Mouse (Mus musculus) hindbrain, embryonic 16.5 days (tissue): Measurements from ENCODE around the gene Dnajb5. TPM values are rescaled to one million over a fixed set of nuclear protein-coding genes. Genes with fewer than 3 reads are reported as not detected.

Experiments
- ATAC-seq: fragments of 200-750 bp; cut with Nextera tagmentation; 2 replicates; pipeline ENCODE4 v1.8.0; 2017; ENCODE audit warnings: moderate TSS enrichment, moderate library complexity
- H3K27ac ChIP-seq: fragments of 300-500 bp; sonication (generic); 2 replicates; pipeline ENCODE4 v1.5.1; 2014; ENCODE audit warnings: low read depth, mild to moderate bottlenecking, control low read depth, low read length, moderate library complexity
- H3K27me3 ChIP-seq: fragments of 300-500 bp; sonication (generic); replicated peaks from 2 replicates; pipeline ENCODE4 v1.6.1; 2014; ENCODE audit warnings: low read length; ENCODE audit not compliant: control insufficient read depth, insufficient read depth
- H3K36me3 ChIP-seq: fragments of 300-500 bp; sonication (generic); 2 replicates; pipeline ENCODE4 v1.6.1; 2014; ENCODE audit warnings: mild to moderate bottlenecking, low read length, moderate library complexity, mixed read lengths; ENCODE audit not compliant: control insufficient read depth, insufficient read depth
- H3K4me1 ChIP-seq: fragments of 300-500 bp; sonication (generic); 2 replicates; pipeline ENCODE4 v1.6.1; 2014; ENCODE audit warnings: low read depth, low read length; ENCODE audit not compliant: control insufficient read depth, insufficient read depth
- H3K4me2 ChIP-seq: fragments of 300-500 bp; sonication (generic); 2 replicates; pipeline ENCODE4 v1.6.1; 2014; ENCODE audit warnings: mild to moderate bottlenecking, low read length, control low read depth, moderate library complexity
- H3K4me3 ChIP-seq: fragments of 300-500 bp; sonication (generic); 2 replicates; pipeline ENCODE4 v1.5.1; 2014; ENCODE audit warnings: mild to moderate bottlenecking, low read length, control low read depth, moderate library complexity
- H3K9ac ChIP-seq: fragments of 300-500 bp; sonication (generic); 2 replicates; pipeline ENCODE4 v1.6.1; 2014; ENCODE audit warnings: low read depth, mild to moderate bottlenecking, control low read depth, low read length, moderate library complexity
- H3K9me3 ChIP-seq: fragments of 300-500 bp; sonication (generic); 2 replicates; pipeline ENCODE4 v1.6.1; 2014; ENCODE audit warnings: mild to moderate bottlenecking, low read length, moderate library complexity; ENCODE audit not compliant: control insufficient read depth
- WGBS: fragments of 180-500 bp; shearing (Covaris S2); extraction: QIAGEN DNeasy Blood & Tissue Kit; methylation state at CpG from one replicate; pipeline ENCODE4 v1.1.7; 2014; 5-methylcytosine and 5-hydroxymethylcytosine counted together
- polyA plus RNA-seq: library from polyadenylated mRNA; unstranded; fragments of >200 nt; fragmentation: Nextera tagmentation; extraction: Ambion mirVana; gene quantifications from 2 replicates; pipeline ENCODE4 v1.2.1, GENCODE M21; 2015

Dnajb5 gene
- polyA plus RNA-seq, 1 experiment from 2014 or later = 45.7 TPM

- H3K27ac ChIP-seq = no peak overlapping the region
- no peaks in the 10 kb centered on the region for H3K36me3 ChIP-seq
- 76% methylated on average over 12 of the region's 12 CpGs for WGBS
- H3K27me3 ChIP-seq = no peaks in the 10 kb centered on the region
- H3K9me3 ChIP-seq = no peaks in the 10 kb centered on the region
- no peak for ATAC-seq
- H3K4me1 ChIP-seq = peaks cover 12% of the 10 kb centered on the region
- no peak overlapping the region for H3K4me2 ChIP-seq
- no peak overlapping the region for H3K4me3 ChIP-seq
- no peak overlapping the region for H3K9ac ChIP-seq
These were observed 53.3 kb downstream of the Dnajb5 start for GRCm38 (mm10) chr4:43002756-43003439.

- ATAC-seq = no peak
- Histone ChIP-seq H3K36me3 (no peaks in the 10 kb centered on the region), H3K27ac (no peak overlapping the region), H3K9ac (no peak overlapping the region), H3K27me3 (no peaks in the 10 kb centered on the region), H3K4me1 (peaks cover 8% of the 10 kb centered on the region), H3K9me3 (no peaks in the 10 kb centered on the region), H3K4me3 (no peak overlapping the region), H3K4me2 (no peak overlapping the region)
- WGBS = 89% methylated on average over 3 of the region's 3 CpGs
These were observed 55.3 kb downstream of the Dnajb5 start for GRCm38 (mm10) chr4:43004951-43005350.

DNA sequence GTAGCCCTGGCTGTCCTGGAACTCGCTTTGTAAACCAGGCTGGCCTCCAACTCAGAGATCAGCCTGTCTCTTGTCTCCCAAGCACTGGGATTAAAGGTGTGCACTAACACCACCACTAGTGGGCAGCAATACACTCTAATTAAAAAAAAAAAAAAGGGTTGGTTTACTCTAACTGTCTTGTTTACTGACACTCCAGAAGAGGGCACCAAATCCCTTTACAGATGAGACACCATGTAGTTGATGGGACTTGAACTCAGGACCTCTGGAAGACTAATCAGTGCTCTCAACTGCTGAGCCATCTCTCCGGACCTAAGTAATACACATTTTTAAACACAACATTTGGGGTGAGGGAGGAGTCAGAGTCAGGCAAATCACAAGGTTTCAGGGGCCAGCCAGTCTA, 56.2 kb downstream of the Dnajb5 start:
- 60% methylated on average over 2 of the region's 2 CpGs for WGBS
- H3K4me1 ChIP-seq = peaks cover 8% of the 10 kb centered on the region
- no peak overlapping the region for H3K9ac ChIP-seq
- H3K27me3 ChIP-seq = no peaks in the 10 kb centered on the region
- no peaks in the 10 kb centered on the region for H3K36me3 ChIP-seq
- no peak overlapping the region for H3K4me2 ChIP-seq
- no peak overlapping the region for H3K4me3 ChIP-seq
- no peak for ATAC-seq
- H3K27ac ChIP-seq = no peak overlapping the region
- no peaks in the 10 kb centered on the region for H3K9me3 ChIP-seq

Other genes starting within 250 kb of the Dnajb5 start
- 0.38 TPM in 1 of 2 replicates, not detected in the other for gene 4930578G10Rik, start 214.3 kb upstream of the Dnajb5 start, polyA plus RNA-seq
- 0.22 and 0.28 TPM in 2 replicates for gene Ccl19, start 193.2 kb upstream of the Dnajb5 start, polyA plus RNA-seq
- 1.6 and 3.2 TPM in 2 replicates for gene Ccl21a, start 175.8 kb upstream of the Dnajb5 start, polyA plus RNA-seq
- 0.07 and 0.10 TPM in 2 replicates for gene Fam205a1, start 95.9 kb upstream of the Dnajb5 start, polyA plus RNA-seq
- gene Gm12394, start 93.0 kb upstream of the Dnajb5 start, polyA plus RNA-seq = 0.65 and 0.66 TPM in 2 replicates
- gene Fam205c, start 75.6 kb upstream of the Dnajb5 start, polyA plus RNA-seq = 1.9 and 2.0 TPM in 2 replicates
- gene Phf24, start 33.2 kb upstream of the Dnajb5 start, polyA plus RNA-seq = 44.5 and 45.7 TPM in 2 replicates
- 0.44 and 1.3 TPM in 2 replicates for gene 1700022I11Rik, start 19.8 kb downstream of the Dnajb5 start, polyA plus RNA-seq
- 478 and 502 TPM in 2 replicates for gene Vcp, start 50.7 kb downstream of the Dnajb5 start, polyA plus RNA-seq
- gene Fancg, start 60.7 kb downstream of the Dnajb5 start, polyA plus RNA-seq = 22.7 and 25.8 TPM in 2 replicates
- gene Pigo, start 76.0 kb downstream of the Dnajb5 start, polyA plus RNA-seq = 28.5 and 30.8 TPM in 2 replicates
- gene Stoml2, start 81.9 kb downstream of the Dnajb5 start, polyA plus RNA-seq = 234 and 261 TPM in 2 replicates
- gene Fam214b, start 96.4 kb downstream of the Dnajb5 start, polyA plus RNA-seq = 32.3 and 36.3 TPM in 2 replicates
- gene Unc13b, start 109.1 kb downstream of the Dnajb5 start, polyA plus RNA-seq = 13.0 and 16.5 TPM in 2 replicates